9 mouse cellular contexts compared by ENCODE assay signal in the genomic region with DNA sequence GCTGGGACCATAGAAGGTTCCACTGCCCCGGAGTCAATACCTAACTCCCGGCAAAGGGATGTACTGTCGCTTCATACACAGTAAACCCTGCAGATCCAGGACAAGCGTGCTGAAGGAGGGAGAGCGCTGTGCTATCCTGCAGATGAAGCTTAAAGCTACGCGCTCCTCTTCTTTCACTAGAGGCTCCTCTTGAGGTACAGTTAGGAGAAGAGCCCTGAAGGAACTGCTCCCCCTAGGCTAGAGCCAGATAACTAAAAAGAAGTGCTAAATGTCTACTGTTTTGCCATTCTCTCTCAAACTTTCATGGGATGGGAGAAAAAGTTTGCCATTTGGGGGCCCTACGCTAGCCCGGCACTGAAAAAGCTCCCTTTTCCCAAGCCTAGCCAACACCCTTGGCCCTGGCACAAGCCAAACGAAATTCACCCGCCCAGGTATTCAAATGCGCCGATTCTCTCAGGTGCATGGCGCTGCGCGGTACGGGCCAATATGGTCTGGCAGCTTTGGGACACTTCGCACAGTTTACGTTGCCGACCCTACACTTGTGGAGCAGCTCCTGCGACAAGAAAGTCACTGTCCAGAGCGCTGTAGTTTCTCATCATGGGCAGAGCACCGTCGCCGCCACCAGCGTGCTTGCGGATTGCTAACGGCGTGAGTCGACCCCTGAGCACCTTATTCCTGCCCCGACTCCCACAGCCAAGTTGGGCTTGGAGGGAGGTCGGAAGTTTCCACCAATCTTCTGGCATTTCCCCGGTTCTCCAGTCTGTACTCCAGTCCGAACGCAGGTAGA. TPM values are rescaled to one million over a fixed set of nuclear protein-coding genes. Genes with fewer than 3 reads are reported as not detected.
DNase-seq lines count a peak whose midpoint lies in the region; ATAC-seq lines count a peak whose summit lies in the region.
"Had no signal": no experiment of that assay in that cellular context is flagged by ENCODE, and none has a peak within 500 bp of the region (broad histone marks: within the 10 kb centered on the region; RNA-seq: fewer than 3 reads in every experiment).

No protein-coding gene starts in this region.

- peak overlapping the region; percentile 42 for H3K4me2 ChIP-seq in heart, embryonic 12.5 days
- no peak overlapping the region for H3K4me2 ChIP-seq in midbrain, embryonic 12.5 days (replicated peaks)
- H3K4me2 ChIP-seq in midbrain, embryonic 15.5 days = no peak overlapping the region
- peak overlapping the region; percentile 17; the same call in 1 of the 2 replicates for H3K4me2 ChIP-seq in limb, embryonic 11.5 days (ENCODE audit: low read depth, severe bottlenecking)
- H3K4me2 ChIP-seq in stomach, embryonic 16.5 days (ENCODE audit: low read depth, low read length) = peak overlapping the region; percentile 51

- H3K36me3 ChIP-seq in heart, embryonic 12.5 days = peaks cover 17% of the 10 kb centered on the region
- H3K36me3 ChIP-seq in midbrain, embryonic 12.5 days = peaks cover 20% of the 10 kb centered on the region; the same call in 1 of the 2 replicates
- H3K36me3 ChIP-seq in midbrain, embryonic 15.5 days (replicated peaks) = peaks cover 11% of the 10 kb centered on the region
- H3K36me3 ChIP-seq in limb, embryonic 11.5 days (ENCODE audit: control insufficient read depth, insufficient read depth, low read length) = no peaks in the 10 kb centered on the region; the same call in 1 of the 2 replicates
- 0 out of 2 replicates have a peak, but pooled peaks cover 2% of the 10 kb centered on the region for H3K36me3 ChIP-seq in stomach, embryonic 16.5 days (ENCODE audit: control insufficient read depth, insufficient read depth, low read length)

- intact Hi-C loops in heart, postnatal 10 days (cut with DNase I) = no loop called here

- peaks cover 22% of the 10 kb centered on the region for H3K4me1 ChIP-seq in heart, embryonic 12.5 days (replicated peaks)
- H3K4me1 ChIP-seq in midbrain, embryonic 12.5 days = peaks cover 3% of the 10 kb centered on the region; the same call in 1 of the 2 replicates
- peaks cover 11% of the 10 kb centered on the region for H3K4me1 ChIP-seq in midbrain, embryonic 15.5 days
- 0 out of 2 replicates have a peak, but pooled peaks cover 6% of the 10 kb centered on the region for H3K4me1 ChIP-seq in limb, embryonic 11.5 days (ENCODE audit: control insufficient read depth, insufficient read depth, low read length)
- H3K4me1 ChIP-seq in stomach, embryonic 16.5 days (ENCODE audit: control insufficient read depth, insufficient read depth, low read length) = peaks cover 11% of the 10 kb centered on the region

- peaks cover 65% of the 10 kb centered on the region for H3K27me3 ChIP-seq in heart, embryonic 12.5 days (replicated peaks)
- peaks cover 58% of the 10 kb centered on the region for H3K27me3 ChIP-seq in midbrain, embryonic 12.5 days
- peaks cover 50% of the 10 kb centered on the region for H3K27me3 ChIP-seq in midbrain, embryonic 15.5 days (replicated peaks)
- H3K27me3 ChIP-seq in limb, embryonic 11.5 days (ENCODE audit: control insufficient read depth, insufficient read depth, low read length) = peaks cover 39% of the 10 kb centered on the region
- peaks cover 45% of the 10 kb centered on the region for H3K27me3 ChIP-seq in stomach, embryonic 16.5 days (ENCODE audit: control insufficient read depth, insufficient read depth, low read length)

- no peak overlapping the region for H3K9ac ChIP-seq in heart, embryonic 12.5 days
- no peak overlapping the region for H3K9ac ChIP-seq in midbrain, embryonic 12.5 days (replicated peaks)
- H3K9ac ChIP-seq in midbrain, embryonic 15.5 days = no peak overlapping the region
- H3K9ac ChIP-seq in limb, embryonic 11.5 days (ENCODE audit: low read length) = no peak overlapping the region
- H3K9ac ChIP-seq in stomach, embryonic 16.5 days (ENCODE audit: low read length) = peak overlapping the region; percentile 43

- H3K9me3 ChIP-seq in heart, embryonic 12.5 days (replicated peaks) = no peaks in the 10 kb centered on the region
- H3K9me3 ChIP-seq in midbrain, embryonic 12.5 days = no peaks in the 10 kb centered on the region
- no peaks in the 10 kb centered on the region for H3K9me3 ChIP-seq in midbrain, embryonic 15.5 days
- no peaks in the 10 kb centered on the region for H3K9me3 ChIP-seq in limb, embryonic 11.5 days (ENCODE audit: control insufficient read depth, low read length)
- no peaks in the 10 kb centered on the region for H3K9me3 ChIP-seq in stomach, embryonic 16.5 days (replicated peaks; ENCODE audit: control insufficient read depth, low read length)
- H3K9me3 ChIP-seq: G1E had no signal

- H3K27ac ChIP-seq in heart, embryonic 12.5 days (ENCODE audit: poor library complexity, severe bottlenecking) = no peak overlapping the region
- H3K27ac ChIP-seq in midbrain, embryonic 12.5 days (replicated peaks) = no peak overlapping the region
- no peak overlapping the region for H3K27ac ChIP-seq in midbrain, embryonic 15.5 days
- no peak overlapping the region for H3K27ac ChIP-seq in limb, embryonic 11.5 days (replicated peaks; ENCODE audit: low read depth, low read length)
- H3K27ac ChIP-seq in stomach, embryonic 16.5 days (ENCODE audit: low read length) = no peak overlapping the region

- no peak for ATAC-seq in heart, embryonic 12.5 days (ENCODE audit: insufficient number of reproducible peaks, low FRiP score)
- ATAC-seq in midbrain, embryonic 12.5 days (ENCODE audit: low FRiP score, low read depth) = no peak
- ATAC-seq in midbrain, embryonic 15.5 days (replicated peaks) = no peak
- ATAC-seq in limb, embryonic 11.5 days (ENCODE audit: insufficient number of reproducible peaks, low FRiP score, low TSS enrichment, low read depth) = no peak
- ATAC-seq in stomach, embryonic 16.5 days (ENCODE audit: insufficient read depth, low FRiP score) = no peak

- 4% methylated on average over 35 of the region's 35 CpGs for WGBS in heart, embryonic 12.5 days
- 6% methylated on average over 35 of the region's 35 CpGs for WGBS in midbrain, embryonic 12.5 days
- 6% methylated on average over 35 of the region's 35 CpGs for WGBS in midbrain, embryonic 15.5 days
- WGBS in limb, embryonic 11.5 days = 5% methylated on average over 35 of the region's 35 CpGs
- 5% methylated on average over 35 of the region's 35 CpGs for WGBS in stomach, embryonic 16.5 days

- peak overlapping the region; percentile 15; the same call in 1 of the 2 replicates for H3K4me3 ChIP-seq in heart, embryonic 12.5 days
- H3K4me3 ChIP-seq in midbrain, embryonic 12.5 days = 0 out of 2 replicates have a peak overlapping the region, but pooled peaks have one; percentile 10
- no peak overlapping the region for H3K4me3 ChIP-seq in midbrain, embryonic 15.5 days
- H3K4me3 ChIP-seq in limb, embryonic 11.5 days (ENCODE audit: low read depth, low read length) = 0 out of 2 replicates have a peak overlapping the region, but pooled peaks have one; percentile 5
- H3K4me3 ChIP-seq in stomach, embryonic 16.5 days (replicated peaks; ENCODE audit: low read length) = peak overlapping the region; percentile 31

- DNase-seq in heart, postnatal 10 days = no peak
- no peak for DNase-seq in limb, embryonic 11.5 days (ENCODE audit: low spot score)
- DNase-seq in adrenal gland, postnatal 25 days = no peak
- DNase-seq in ovary, postnatal 36 days (ENCODE audit: low spot score) = no peak

RNA-seq across cellular contexts. Expression of gene Cyp27b1, which starts 0.8 kb away (rescaled TPM):
- polyA plus RNA-seq in heart, embryonic 12.5 days (2016; fragmentation: Nextera tagmentation; extraction: Ambion mirVana) = 0.18 TPM in 1 of 2 replicates, not detected in the other
- total RNA-seq in heart, postnatal 10 days (2021) = under 1 TPM; 0.22 to 0.29 TPM
- polyA plus RNA-seq in midbrain, embryonic 12.5 days (2016; fragmentation: Nextera tagmentation; extraction: Ambion mirVana) = 0.09 and 0.16 TPM in 2 replicates
- 0.06 and 0.18 TPM in 2 replicates for polyA plus RNA-seq in midbrain, embryonic 15.5 days (2015; fragmentation: Nextera tagmentation; extraction: Ambion mirVana)
- not detected in 2 replicates for polyA plus RNA-seq in limb, embryonic 11.5 days (2014; fragmentation: Nextera tagmentation; extraction: Ambion mirVana)
- 0.21 and 0.37 TPM in 2 replicates for polyA plus RNA-seq in stomach, embryonic 16.5 days (2015; fragmentation: Nextera tagmentation; extraction: Ambion mirVana)
- total RNA-seq in adrenal gland, postnatal 25 days (2021) = 0.33 TPM in 1 of 2 replicates, not detected in the other

RNA-seq across cellular contexts. Expression of gene Eef1akmt3, which starts 7.5 kb away (rescaled TPM):
- polyA plus RNA-seq in heart, embryonic 12.5 days (2016; fragmentation: Nextera tagmentation; extraction: Ambion mirVana) = 0.14 and 0.18 TPM in 2 replicates
- under 1 TPM; 0.12 to 0.17 TPM for total RNA-seq in heart, postnatal 10 days (2021)
- 0.20 and 0.24 TPM in 2 replicates for polyA plus RNA-seq in midbrain, embryonic 12.5 days (2016; fragmentation: Nextera tagmentation; extraction: Ambion mirVana)
- polyA plus RNA-seq in midbrain, embryonic 15.5 days (2015; fragmentation: Nextera tagmentation; extraction: Ambion mirVana) = 0.08 and 0.37 TPM in 2 replicates
- polyA plus RNA-seq in limb, embryonic 11.5 days (2014; fragmentation: Nextera tagmentation; extraction: Ambion mirVana) = 0.19 and 0.31 TPM in 2 replicates
- 1.3 and 1.5 TPM in 2 replicates for polyA plus RNA-seq in stomach, embryonic 16.5 days (2015; fragmentation: Nextera tagmentation; extraction: Ambion mirVana)
- total RNA-seq in adrenal gland, postnatal 25 days (2021) = 0.49 TPM in 1 of 2 replicates, not detected in the other

RNA-seq across cellular contexts. Expression of gene Mettl1, which starts 7.6 kb away (rescaled TPM):
- 37.0 and 37.1 TPM in 2 replicates for polyA plus RNA-seq in heart, embryonic 12.5 days (2016; fragmentation: Nextera tagmentation; extraction: Ambion mirVana)
- total RNA-seq in heart, postnatal 10 days (2021) = 1 to 10 TPM; 7.6 to 8.6 TPM
- polyA plus RNA-seq in midbrain, embryonic 12.5 days (2016; fragmentation: Nextera tagmentation; extraction: Ambion mirVana) = 33.1 and 33.6 TPM in 2 replicates
- polyA plus RNA-seq in midbrain, embryonic 15.5 days (2015; fragmentation: Nextera tagmentation; extraction: Ambion mirVana) = 20.5 and 21.7 TPM in 2 replicates
- polyA plus RNA-seq in limb, embryonic 11.5 days (2014; fragmentation: Nextera tagmentation; extraction: Ambion mirVana) = 47.6 and 50.4 TPM in 2 replicates
- polyA plus RNA-seq in stomach, embryonic 16.5 days (2015; fragmentation: Nextera tagmentation; extraction: Ambion mirVana) = 49.4 and 49.5 TPM in 2 replicates
- 17.6 and 23.0 TPM in 2 replicates for total RNA-seq in adrenal gland, postnatal 25 days (2021)

RNA-seq across cellular contexts. Expression of gene March9, which starts 11.2 kb away (rescaled TPM):
- 0.10 and 0.28 TPM in 2 replicates for polyA plus RNA-seq in heart, embryonic 12.5 days (2016; fragmentation: Nextera tagmentation; extraction: Ambion mirVana)
- total RNA-seq in heart, postnatal 10 days (2021) = 1 to 10 TPM; 1.7 to 2.9 TPM
- 4.6 and 5.3 TPM in 2 replicates for polyA plus RNA-seq in midbrain, embryonic 12.5 days (2016; fragmentation: Nextera tagmentation; extraction: Ambion mirVana)
- polyA plus RNA-seq in midbrain, embryonic 15.5 days (2015; fragmentation: Nextera tagmentation; extraction: Ambion mirVana) = 8.4 and 8.9 TPM in 2 replicates
- polyA plus RNA-seq in limb, embryonic 11.5 days (2014; fragmentation: Nextera tagmentation; extraction: Ambion mirVana) = 1.2 and 1.6 TPM in 2 replicates
- 0.66 and 0.72 TPM in 2 replicates for polyA plus RNA-seq in stomach, embryonic 16.5 days (2015; fragmentation: Nextera tagmentation; extraction: Ambion mirVana)
- 8.6 and 10.9 TPM in 2 replicates for total RNA-seq in adrenal gland, postnatal 25 days (2021)

RNA-seq across cellular contexts. Expression of gene Cdk4, which starts 14.5 kb away (rescaled TPM):
- 1,080 and 1,140 TPM in 2 replicates for polyA plus RNA-seq in heart, embryonic 12.5 days (2016; fragmentation: Nextera tagmentation; extraction: Ambion mirVana)
- 100 to 1,000 TPM; 154 to 196 TPM for total RNA-seq in heart, postnatal 10 days (2021)
- polyA plus RNA-seq in midbrain, embryonic 12.5 days (2016; fragmentation: Nextera tagmentation; extraction: Ambion mirVana) = 2,032 and 2,136 TPM in 2 replicates
- 793 and 910 TPM in 2 replicates for polyA plus RNA-seq in midbrain, embryonic 15.5 days (2015; fragmentation: Nextera tagmentation; extraction: Ambion mirVana)
- polyA plus RNA-seq in limb, embryonic 11.5 days (2014; fragmentation: Nextera tagmentation; extraction: Ambion mirVana) = 2,988 and 3,194 TPM in 2 replicates
- 1,208 and 1,239 TPM in 2 replicates for polyA plus RNA-seq in stomach, embryonic 16.5 days (2015; fragmentation: Nextera tagmentation; extraction: Ambion mirVana)
- 218 and 247 TPM in 2 replicates for total RNA-seq in adrenal gland, postnatal 25 days (2021)

Comparison
In these comparisons a context has a peak if more than half of its experiments do, and no peak if none do; other contexts are left out.
1. H3K4me2 ChIP-seq: peak in heart, embryonic 12.5 days (single experiment), limb, embryonic 11.5 days (single experiment) and stomach, embryonic 16.5 days (single experiment); none in midbrain, embryonic 12.5 days (single experiment) and midbrain, embryonic 15.5 days (single experiment).